Mouse (Mus musculus) cerebellum, adult (tissue): ENCODE data around the gene Lama2.

Source experiments
- ATAC-seq: cut with Nextera tagmentation; 2 replicates; pipeline ENCODE4 v1.9.2; 2017; ENCODE audit warnings: mild to moderate bottlenecking, moderate library complexity, mixed read lengths; ENCODE audit not compliant: insufficient number of reproducible peaks, low FRiP score, low TSS enrichment

Lama2 gene

DNA sequence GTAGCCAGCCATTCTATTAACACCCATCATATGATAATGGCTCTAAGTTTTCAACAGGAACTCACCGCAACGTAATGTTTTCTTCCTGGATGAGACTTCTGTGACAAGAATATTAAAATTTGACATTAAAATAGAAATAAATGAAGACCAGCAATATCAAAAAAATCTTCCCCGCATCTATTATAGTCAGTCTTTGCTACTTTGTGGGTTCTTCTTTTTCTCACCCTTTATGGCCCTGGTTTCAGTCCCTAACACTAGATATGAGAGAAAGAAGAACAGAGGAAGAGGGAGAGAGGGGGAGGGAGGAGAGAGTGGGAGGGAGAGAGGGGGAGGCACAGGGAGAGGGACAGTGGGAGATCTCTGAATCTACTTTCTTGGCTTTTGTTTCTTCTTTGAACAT lies at the start of gene Lama2:
Lama2 (minus strand) TSS at position 101 of the 400 bp plus-strand sequence.
- ATAC-seq, result no peak

DNA sequence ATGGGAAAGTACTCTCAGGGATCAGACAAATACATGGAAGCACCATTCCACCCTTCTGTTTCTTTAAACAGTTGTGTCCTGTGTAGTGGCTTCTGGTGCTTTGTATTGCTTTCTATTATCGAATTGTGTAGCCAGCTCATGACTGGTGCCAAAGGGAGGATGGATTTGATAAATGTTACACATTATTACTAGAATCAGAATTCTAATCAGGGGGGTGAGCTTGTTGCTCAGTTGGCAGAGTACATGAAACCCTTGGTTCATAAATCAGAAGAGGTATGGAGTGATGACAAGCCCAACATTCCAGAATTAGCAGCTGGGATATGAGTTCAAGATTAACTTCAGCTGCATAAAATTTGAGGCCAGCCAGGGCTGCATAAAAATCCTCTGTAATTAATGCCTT lies 44.8 kb upstream of the Lama2 start:
- ATAC-seq, result no peak

DNA sequence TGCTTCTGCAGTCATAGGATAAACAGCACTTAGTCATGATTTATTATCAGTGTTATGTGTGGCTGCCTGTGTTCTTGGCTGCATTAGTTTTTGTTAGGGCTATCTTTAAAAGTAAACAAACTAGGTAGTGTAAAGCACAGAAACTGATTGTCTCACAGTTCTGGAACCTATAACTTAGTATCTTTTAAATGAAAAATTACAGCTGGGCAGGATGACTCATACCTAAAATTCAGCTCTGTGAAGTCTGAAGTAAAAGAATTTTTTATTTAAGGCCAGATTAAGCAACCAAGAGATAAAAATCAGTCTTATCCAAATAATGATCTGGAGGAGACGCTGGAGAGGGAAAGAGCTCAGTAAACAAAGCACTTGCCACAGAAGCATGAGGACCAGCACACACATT lies 43.8 kb upstream of the Lama2 start:
- ATAC-seq, result no peak

DNA sequence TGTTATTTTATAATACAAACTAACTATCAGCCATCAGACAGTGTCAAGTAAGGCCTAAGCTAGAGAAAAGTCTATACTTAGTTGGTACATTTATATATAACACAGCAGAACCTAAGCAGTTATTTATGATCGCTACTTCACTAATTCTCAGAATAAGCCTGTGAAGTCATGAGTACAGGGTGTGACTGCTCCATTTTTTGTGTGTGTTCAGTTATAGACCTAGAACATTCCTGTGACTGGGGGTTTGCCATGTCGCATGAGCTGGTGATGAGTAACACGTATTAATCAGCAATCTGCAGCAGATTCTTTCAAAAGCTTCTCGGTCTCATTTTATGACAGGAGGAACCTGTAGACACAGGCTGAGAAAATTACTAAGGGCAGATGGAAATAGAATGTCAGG lies 34.6 kb upstream of the Lama2 start:
- no peak for ATAC-seq

DNA sequence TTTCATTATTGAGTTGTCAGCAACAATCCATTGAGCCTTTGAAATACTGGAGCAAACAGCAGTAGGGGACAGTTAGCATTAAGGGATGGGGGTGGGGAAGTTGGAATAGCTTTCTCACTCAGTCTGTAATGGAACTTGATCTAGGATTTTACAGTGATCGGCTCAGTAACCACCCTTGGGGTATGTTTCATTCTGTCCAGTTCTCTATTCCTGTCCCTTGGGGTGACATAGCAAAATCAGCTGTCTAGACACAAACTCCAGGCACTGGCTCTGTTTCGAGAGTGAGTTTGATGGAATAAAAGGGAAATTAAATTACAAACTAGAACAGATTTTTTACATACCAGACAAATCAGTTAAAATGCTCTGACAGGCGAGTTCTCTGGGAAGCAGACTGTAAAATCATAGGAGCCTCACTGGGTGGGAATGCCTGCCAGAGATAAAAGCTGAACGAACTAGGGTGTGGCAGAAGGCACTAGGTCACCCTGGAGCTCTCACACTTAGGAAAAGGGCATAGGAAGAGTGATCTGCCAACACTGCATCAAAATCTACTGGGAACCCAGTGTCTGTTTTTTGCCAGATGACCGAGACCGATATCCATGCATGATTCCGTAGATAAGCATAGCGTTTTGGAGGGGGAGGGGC lies 33.3 kb upstream of the Lama2 start:
- no peak for ATAC-seq

DNA sequence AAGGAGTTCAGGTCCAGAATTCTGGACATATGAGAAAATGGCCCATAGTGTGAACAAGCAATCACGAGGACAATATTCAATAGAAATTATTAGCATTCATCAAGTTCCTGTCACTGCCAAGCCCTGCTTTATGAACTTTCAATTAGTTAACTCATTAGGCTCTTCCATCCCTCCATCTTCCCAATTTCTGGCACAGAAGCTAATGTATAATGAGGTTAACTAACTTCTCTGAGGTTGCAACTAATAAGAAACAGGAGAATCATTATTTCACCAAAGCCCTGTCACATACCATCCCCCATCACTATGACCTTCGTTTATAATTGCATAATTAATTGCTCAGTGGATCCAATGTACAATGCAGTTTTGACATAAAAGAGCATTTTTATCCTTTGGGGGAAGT lies 16.2 kb upstream of the Lama2 start:
- no peak for ATAC-seq

DNA sequence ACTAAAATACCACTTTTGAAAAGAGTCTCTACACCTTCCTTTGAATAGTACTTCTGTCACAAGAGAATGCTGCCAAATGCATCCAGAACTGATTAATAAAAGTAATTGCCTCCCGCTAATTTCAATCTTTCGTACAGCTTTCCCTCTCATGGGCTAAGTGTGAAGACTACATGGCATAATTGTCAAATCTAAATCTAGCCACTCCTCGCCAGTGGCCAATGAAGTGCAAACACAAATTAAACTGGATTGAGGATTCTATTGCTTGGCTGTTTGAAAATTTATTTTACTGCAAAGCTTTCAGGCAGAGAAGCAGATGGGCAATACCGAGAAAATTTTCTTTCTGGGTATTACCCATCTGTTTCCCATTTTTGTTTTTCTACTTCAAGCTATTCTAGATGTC lies 11.4 kb upstream of the Lama2 start:
- no peak for ATAC-seq

DNA sequence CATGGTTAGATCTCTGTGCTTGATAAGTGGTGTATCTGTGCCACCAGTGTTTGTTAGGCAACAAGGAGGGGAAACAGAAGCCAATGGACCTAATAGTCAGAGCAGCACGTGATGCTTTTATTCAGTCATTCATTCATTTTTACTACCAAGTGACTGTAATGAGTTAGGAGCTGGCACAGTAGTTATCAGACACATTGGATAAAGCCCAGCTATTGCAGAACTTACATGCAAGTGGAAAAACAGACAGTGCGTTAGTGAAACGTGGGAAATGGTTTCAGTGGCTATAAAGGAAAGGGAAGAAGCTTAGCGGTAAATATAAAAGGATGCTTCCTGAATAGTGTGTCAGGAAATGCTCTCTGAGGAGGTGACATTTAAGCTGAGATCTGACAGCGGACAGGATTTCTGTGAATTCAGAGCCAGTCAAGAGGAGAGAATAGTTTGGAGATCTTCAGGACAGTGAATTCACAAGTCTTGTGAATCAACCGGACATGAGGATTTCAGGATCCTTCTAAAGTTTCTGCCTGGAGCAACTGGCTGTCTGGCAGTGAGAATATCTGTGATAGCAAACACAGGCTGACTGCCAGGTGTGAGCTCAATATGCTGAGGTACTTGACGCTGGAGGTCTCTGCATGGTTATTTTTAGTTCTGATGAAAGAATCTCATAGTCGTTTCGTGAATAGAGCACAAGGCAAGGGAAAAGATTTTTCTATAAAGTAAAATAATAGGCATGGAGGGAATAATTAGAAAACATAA lies 2.3 kb upstream of the Lama2 start:
- no peak for ATAC-seq

DNA sequence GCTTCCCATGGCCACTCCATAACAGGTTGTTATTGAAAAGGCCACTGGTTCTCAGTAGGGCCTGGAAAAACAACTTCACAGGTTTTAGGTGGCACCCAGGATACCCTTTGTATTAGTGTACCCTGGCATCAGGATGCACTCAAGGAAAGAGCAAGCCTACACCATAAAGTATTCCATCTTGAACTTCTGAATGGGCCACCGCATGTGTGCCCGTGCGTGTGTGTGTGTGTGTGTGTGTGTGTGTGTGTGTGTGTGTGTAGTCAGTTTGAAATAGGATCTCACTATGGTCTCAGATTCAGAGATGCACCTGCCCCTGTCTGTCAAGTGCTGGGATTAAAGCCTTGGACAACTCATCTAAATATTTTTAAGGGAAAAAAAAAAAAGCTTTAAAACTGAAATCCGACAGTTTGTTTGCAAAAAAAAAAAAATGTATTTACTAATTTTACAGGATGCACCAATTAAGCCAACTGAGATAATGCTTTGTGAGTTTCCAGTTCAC lies 2.0 kb downstream of the Lama2 start:
- ATAC-seq, result no peak

DNA sequence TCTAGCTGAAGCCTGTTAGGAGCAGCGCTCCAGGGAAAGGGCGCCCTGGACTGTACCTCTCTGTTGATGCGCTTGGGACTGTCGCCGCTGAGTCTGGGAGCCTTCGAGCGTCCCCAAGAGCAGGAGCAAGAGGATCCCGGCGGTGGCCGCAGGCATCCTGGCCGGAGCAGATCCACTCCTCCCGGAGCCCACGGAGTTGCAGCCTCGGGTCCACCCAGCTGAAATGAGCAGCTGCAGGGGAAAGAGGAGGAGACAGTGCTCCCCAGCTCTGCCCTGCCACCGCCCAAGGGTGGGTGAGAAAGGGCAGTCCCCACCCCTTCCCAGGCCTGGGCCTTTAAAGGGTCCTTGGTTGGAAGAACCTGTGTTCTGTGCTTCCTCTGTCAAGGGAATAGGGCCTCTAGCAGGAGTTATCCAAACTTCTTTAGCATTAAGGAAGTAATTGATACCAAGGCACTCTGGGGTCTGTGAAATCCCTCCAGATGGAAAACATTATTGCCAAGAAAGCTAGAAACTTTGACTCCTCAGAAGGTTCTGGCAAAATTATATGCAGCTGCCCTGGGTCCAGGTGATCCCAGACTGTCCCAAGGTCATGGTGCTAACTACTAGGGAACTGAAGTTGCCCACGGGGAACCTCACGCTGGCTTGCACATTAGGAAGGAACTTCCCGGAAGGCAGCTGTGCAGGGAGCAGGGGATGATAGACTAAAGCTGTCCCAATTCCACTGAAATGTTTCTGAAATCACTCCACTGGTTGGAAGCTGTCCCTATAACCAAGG lies 2.7 kb downstream of the Lama2 start:
- no peak for ATAC-seq

DNA sequence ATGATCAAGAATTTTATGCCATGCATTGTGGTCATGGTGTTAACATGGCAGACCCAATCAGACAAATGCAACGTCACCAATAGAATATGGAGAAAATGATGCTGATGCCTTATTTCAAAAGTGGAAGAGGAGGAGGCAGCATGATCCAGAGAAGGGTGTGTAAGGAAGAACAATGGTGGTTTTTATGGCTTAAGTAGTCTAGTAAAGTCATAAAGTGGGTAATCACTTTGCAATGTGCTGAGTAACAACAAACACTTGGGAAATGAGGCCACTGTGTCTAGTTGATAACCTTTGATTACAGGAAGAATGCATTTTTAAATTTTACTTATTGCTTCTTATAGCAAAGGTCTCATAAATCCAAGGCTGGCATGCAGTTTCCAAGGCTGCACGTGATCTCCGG lies 23.9 kb downstream of the Lama2 start:
- no peak for ATAC-seq

DNA sequence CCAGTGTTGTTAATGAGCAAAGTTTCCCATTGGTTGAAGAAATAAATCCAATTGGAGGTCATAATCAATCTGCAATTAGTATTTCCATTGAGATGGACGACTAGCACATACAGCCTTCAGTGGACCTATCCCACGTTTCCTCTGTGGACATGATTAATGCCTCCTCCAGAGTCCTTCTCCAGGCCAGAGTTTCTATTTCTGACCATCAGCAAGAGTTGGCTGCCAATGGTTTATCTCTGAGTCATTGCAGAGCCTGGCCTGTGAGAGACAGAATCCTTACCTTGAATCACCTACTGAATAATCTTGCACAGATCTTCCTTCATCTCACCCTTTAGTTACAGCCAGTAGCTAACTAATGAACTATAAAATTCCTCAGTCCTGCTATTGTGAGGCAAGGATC lies 86.3 kb downstream of the Lama2 start:
- no peak for ATAC-seq

DNA sequence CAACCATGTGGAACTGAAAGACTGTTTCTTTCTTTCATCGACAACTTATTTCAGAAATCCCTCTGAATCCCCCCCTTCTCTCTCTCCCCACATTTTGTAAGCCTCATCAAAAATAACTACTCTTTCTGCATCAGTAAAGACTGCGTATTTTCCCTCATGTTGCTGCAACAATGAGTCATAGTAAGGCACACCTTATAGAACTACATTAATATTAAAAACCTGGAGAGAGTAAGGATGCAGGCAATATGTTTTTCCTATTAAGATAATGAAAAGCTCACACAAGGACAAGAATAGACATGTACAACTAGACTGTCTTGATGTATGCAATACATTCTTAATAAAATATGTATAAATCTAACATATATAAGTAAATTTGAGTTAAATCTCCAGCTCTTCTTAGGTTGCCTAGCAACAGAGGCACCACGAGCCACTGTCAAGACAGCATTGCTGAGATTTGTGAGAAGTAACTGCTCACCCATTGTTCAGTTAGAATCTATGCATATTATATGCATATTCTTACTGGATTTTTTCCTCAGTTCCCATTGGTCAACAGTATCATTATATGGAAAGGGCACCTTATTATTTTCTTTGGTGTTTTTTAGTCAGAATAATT lies 110.6 kb downstream of the Lama2 start:
- no peak for ATAC-seq

DNA sequence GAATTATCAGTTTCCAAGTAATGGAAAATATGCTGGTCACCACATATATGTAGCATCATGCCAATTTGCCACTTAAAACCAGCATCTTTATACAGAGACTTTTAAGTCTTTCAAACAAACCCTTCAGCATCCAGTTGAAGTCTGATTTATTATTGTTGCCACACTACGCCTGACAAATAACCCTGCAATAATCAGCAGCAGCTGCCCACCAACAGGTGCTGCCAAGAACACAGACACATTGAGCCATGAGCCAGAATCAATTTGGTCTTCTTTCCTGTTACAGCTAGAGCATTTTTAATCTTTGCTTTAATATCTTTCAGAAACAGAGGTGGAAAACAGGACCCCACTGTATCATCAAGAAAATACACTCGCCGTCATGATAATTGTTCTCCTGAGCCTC lies 118.7 kb downstream of the Lama2 start:
- no peak for ATAC-seq

DNA sequence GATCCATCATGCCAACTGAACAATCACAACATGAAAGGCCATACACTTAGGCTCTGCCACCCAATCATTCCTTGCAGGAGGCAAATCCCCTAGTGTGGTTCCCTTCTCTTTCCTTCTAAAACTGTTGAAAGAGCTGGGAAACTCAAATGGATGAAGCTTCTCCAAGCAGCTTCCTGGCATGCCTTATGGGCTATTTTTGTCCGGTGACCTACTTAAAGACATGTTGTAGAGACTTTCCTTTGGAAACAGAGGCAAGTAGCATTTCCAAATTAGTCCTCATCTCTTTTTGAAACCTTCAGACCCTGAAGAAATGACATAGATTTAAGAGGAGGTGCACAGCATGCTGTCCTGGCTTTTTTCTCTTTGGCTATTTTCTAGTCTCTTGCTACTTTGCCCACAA lies 131.1 kb downstream of the Lama2 start:
- ATAC-seq, result no peak

DNA sequence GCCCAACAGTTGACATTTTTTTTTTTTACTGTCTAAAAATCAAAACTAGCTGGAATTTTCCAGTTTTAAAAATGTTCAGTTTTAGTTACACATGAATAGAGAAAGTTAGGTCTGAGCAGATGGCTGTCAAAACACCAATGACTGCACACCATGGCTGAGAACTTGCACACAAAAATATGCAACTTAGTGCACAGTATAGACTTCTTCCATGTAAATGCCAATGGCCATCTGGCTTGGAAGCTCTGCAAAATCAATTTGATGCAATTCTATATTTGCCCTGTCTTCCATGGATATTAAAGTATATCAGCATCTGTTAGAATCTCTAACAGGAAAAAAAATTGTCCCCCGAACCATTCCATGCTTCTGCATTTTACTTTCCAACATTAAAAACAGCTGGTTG lies 135.5 kb downstream of the Lama2 start:
- ATAC-seq, result no peak

DNA sequence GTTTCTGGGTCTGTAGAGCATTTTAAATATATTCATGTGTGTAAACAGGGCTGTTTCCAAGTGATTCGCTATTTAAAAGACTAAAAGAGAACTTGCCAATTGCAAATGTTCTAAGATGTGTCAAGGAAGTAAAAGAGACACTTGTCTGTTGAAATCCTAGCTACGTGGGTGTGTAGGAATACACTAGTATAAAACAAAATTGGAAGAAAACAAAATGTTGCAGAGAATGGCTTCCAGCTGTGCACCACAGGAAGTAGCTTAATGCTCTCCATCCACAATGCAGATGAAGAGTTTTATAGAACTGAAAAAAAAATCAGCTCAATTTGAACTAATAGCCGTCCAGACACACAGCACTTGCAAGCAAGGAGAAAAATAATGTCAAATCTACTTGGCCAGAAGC lies 144.0 kb downstream of the Lama2 start:
- no peak for ATAC-seq

DNA sequence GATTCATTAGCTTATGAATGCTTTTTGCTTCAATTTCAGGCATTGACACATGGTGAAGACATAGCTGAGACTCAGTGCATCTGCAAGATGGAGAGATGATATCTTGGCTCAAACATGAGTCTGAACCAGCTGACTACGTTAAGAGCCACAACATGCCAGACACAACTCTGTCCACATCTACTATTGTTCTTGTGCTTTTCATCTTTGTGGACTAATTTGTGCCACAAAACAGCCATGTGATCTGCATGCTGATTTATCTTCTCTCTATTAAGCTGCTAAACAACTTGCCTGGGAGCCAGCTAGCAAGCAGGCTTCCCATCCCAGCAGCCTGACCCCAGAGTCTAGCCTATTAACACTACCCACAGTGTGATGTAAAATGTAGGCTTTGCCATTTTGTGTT lies 151.3 kb downstream of the Lama2 start:
- ATAC-seq, result no peak

DNA sequence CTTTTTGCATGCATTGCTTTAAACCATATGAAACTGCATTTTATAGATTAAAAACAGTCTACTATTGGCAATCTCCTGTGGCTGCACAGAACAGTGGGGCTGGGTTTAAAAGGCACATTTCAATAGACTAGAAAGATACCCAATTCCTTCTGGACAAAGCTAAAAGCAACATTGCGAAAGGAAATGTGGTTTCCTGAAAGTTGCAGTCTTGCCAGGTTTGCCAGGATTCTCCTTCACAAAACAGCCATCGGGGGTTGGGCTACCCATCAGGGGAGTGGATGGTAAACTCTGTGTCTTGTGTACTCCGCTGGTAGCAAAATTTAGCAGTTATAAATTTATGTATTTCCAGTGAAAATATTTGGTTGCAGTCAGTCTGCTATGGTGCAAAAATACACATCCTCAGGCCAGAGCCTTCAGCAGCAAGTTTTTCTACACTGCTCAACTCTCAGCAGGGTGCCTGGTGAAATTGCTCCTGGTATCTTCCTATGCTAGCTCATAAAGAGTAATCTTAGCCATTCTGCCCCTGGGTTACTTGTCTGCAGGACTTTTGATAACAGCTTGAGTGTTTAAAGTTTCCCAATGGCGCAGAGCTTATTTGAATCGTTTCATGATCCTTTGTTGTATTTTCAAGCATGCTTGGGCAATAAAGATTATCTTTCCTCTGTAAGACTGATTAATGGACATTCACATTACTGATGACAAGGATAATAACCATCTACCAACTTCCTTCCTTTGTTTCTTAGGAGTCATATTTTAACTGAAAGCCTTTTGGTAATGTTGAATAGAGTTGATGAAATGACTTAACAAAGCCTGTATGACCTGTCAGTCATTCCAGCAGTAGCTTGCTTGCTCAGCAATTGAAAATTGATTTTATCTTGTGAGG lies 205.7 kb downstream of the Lama2 start:
- no peak for ATAC-seq

DNA sequence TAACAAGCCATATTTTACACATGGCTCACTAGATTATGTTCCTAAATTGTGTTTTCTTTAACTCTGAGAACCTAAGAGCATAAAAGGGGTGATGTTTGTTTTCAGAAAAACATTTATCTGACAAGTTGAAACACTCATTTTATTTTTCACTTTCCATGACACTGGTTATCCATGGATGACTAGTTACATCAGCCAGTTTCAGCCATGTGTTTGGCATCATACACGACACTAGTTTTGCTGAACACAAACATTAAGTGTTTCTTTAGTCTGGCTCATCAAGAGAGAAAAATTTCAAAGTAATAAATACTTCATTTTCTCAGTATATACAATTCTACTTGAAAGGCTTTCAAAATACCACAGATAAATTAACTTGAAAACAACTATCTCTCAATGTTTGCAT lies 228.8 kb downstream of the Lama2 start:
- ATAC-seq, result no peak
